Mouse (Mus musculus): Measurements from ENCODE around the gene Sh3bgrl2. TPM values are rescaled to one million over a fixed set of nuclear protein-coding genes. Genes with fewer than 3 reads are reported as not detected.

Gene Sh3bgrl2
- polyA plus RNA-seq, 1 experiment from 2014 or later = 10.5 TPM

DNA sequence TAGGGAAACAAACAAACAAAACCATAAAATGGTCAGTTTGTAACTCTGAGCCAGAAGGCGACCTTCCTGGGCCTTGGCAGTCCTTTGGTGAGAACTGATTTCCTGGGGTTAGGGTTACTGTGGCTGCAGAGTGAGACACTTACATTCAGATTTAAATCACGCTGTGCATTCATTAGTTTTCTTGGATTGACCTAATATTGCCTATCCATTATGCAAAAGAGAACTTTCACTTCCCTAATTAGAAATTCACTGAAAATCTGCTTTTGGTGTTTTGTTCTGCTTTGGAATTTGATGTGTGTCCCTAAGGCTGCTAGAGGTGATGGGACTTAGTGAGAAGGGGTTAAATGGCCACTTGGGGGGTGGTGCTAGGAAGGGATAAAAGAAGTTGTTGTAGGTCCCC, 7.5 kb downstream of the Sh3bgrl2 start:
- Histone ChIP-seq H3K4me2 (ENCODE audit: low read depth) (no peak overlapping the region), H3K36me3 (ENCODE audit: control insufficient read depth, insufficient read depth, low read length) (no peaks in the 10 kb centered on the region), H3K27me3 (ENCODE audit: control insufficient read depth, insufficient read depth, low read length) (no peaks in the 10 kb centered on the region), H3K27ac (ENCODE audit: low read depth, low read length) (no peak overlapping the region), H3K4me1 (ENCODE audit: control insufficient read depth, insufficient read depth, low read length) (peaks cover 7% of the 10 kb centered on the region), H3K9me3 (ENCODE audit: control insufficient read depth, low read length) (no peaks in the 10 kb centered on the region), H3K9ac (ENCODE audit: low read length) (no peak overlapping the region), H3K4me3 (ENCODE audit: low read depth, low read length) (no peak overlapping the region)
- WGBS = 68% methylated on average over 2 of the region's 2 CpGs
- ATAC-seq (ENCODE audit: insufficient read depth, low FRiP score, low TSS enrichment) = no peak
- no peak for DNase-seq (ENCODE audit: low spot score)

DNA sequence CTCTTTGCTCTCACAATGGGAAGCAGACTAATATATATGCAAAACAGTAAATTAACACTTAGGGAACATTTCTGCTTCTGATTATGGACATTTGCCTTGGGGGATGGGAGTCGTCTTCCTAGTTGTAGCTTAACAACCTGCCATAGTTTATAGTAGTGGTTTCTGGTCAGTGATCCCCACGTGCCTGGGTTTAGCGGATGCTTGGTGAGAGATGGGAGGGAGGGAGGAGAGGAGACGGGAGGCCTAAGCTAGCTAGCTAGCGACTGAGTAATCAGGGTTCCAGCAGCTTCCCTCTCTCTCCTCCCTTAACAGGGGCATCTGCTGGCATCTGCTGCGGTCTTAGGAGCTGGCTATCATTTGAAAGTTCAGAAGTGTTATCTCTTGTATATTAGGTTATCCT, 8.1 kb downstream of the Sh3bgrl2 start:
- ATAC-seq (ENCODE audit: insufficient read depth, low FRiP score, low TSS enrichment) = no peak

GRCm38 (mm10) chr9:83556780-83557771, 8.9 kb downstream of the Sh3bgrl2 start:
- no peak overlapping the region for H3K9ac ChIP-seq (ENCODE audit: low read length)
- no peaks in the 10 kb centered on the region for H3K9me3 ChIP-seq (ENCODE audit: control insufficient read depth, low read length)
- 54% methylated on average over 10 of the region's 10 CpGs for WGBS
- H3K4me2 ChIP-seq (ENCODE audit: low read depth) = no peak overlapping the region
- H3K27ac ChIP-seq (ENCODE audit: low read depth, low read length) = no peak overlapping the region
- H3K27me3 ChIP-seq (ENCODE audit: control insufficient read depth, insufficient read depth, low read length) = no peaks in the 10 kb centered on the region
- H3K4me3 ChIP-seq (ENCODE audit: low read depth, low read length) = no peak overlapping the region
- peak; percentile 19 for DNase-seq (ENCODE audit: low spot score)
- no peaks in the 10 kb centered on the region for H3K36me3 ChIP-seq (ENCODE audit: control insufficient read depth, insufficient read depth, low read length)
- ATAC-seq (ENCODE audit: insufficient read depth, low FRiP score, low TSS enrichment) = no peak
- H3K4me1 ChIP-seq (ENCODE audit: control insufficient read depth, insufficient read depth, low read length) = peaks cover 7% of the 10 kb centered on the region

More for the DNA sequence above, 8.1 kb downstream of the Sh3bgrl2 start:
- no peak for DNase-seq (ENCODE audit: low spot score)
- H3K4me1 ChIP-seq (ENCODE audit: control insufficient read depth, insufficient read depth, low read length) = peaks cover 7% of the 10 kb centered on the region
- no peak overlapping the region for H3K4me3 ChIP-seq (ENCODE audit: low read depth, low read length)
- no peak overlapping the region for H3K4me2 ChIP-seq (ENCODE audit: low read depth)
- no peaks in the 10 kb centered on the region for H3K36me3 ChIP-seq (ENCODE audit: control insufficient read depth, insufficient read depth, low read length)
- H3K27ac ChIP-seq (ENCODE audit: low read depth, low read length) = no peak overlapping the region
- 42% methylated on average over 6 of the region's 6 CpGs for WGBS
- no peak overlapping the region for H3K9ac ChIP-seq (ENCODE audit: low read length)
- H3K27me3 ChIP-seq (ENCODE audit: control insufficient read depth, insufficient read depth, low read length) = no peaks in the 10 kb centered on the region
- no peaks in the 10 kb centered on the region for H3K9me3 ChIP-seq (ENCODE audit: control insufficient read depth, low read length)

GRCm38 (mm10) chr9:83560670-83561069, 12.5 kb downstream of the Sh3bgrl2 start:
- H3K36me3 ChIP-seq (ENCODE audit: control insufficient read depth, insufficient read depth, low read length) = no peaks in the 10 kb centered on the region
- no peak for ATAC-seq (ENCODE audit: insufficient read depth, low FRiP score, low TSS enrichment)
- 81% methylated on average over 4 of the region's 4 CpGs for WGBS
- no peaks in the 10 kb centered on the region for H3K9me3 ChIP-seq (ENCODE audit: control insufficient read depth, low read length)
- no peak overlapping the region for H3K4me2 ChIP-seq (ENCODE audit: low read depth)
- no peak overlapping the region for H3K27ac ChIP-seq (ENCODE audit: low read depth, low read length)
- H3K4me3 ChIP-seq (ENCODE audit: low read depth, low read length) = no peak overlapping the region
- DNase-seq (ENCODE audit: low spot score) = no peak
- peaks cover 7% of the 10 kb centered on the region for H3K4me1 ChIP-seq (ENCODE audit: control insufficient read depth, insufficient read depth, low read length)
- no peaks in the 10 kb centered on the region for H3K27me3 ChIP-seq (ENCODE audit: control insufficient read depth, insufficient read depth, low read length)
- no peak overlapping the region for H3K9ac ChIP-seq (ENCODE audit: low read length)

GRCm38 (mm10) chr9:83562889-83563288, 14.8 kb downstream of the Sh3bgrl2 start:
- 91% methylated on average over 7 of the region's 7 CpGs for WGBS
- no peak for DNase-seq (ENCODE audit: low spot score)
- H3K27me3 ChIP-seq (ENCODE audit: control insufficient read depth, insufficient read depth, low read length) = no peaks in the 10 kb centered on the region

GRCm38 (mm10) chr9:83563808-83564549, 15.9 kb downstream of the Sh3bgrl2 start:
- Histone ChIP-seq H3K9me3 (ENCODE audit: control insufficient read depth, low read length) (no peaks in the 10 kb centered on the region), H3K4me1 (ENCODE audit: control insufficient read depth, insufficient read depth, low read length) (no peaks in the 10 kb centered on the region; the same call in 1 of the 2 replicates), H3K27me3 (ENCODE audit: control insufficient read depth, insufficient read depth, low read length) (no peaks in the 10 kb centered on the region), H3K9ac (ENCODE audit: low read length) (no peak overlapping the region), H3K4me2 (ENCODE audit: low read depth) (no peak overlapping the region), H3K4me3 (ENCODE audit: low read depth, low read length) (no peak overlapping the region), H3K36me3 (ENCODE audit: control insufficient read depth, insufficient read depth, low read length) (no peaks in the 10 kb centered on the region), H3K27ac (ENCODE audit: low read depth, low read length) (no peak overlapping the region)
- 68% methylated on average over 16 of the region's 16 CpGs for WGBS
- no peak for ATAC-seq (ENCODE audit: insufficient read depth, low FRiP score, low TSS enrichment)
- no peak for DNase-seq (ENCODE audit: low spot score)

More at GRCm38 (mm10) chr9:83562889-83563288, 14.8 kb downstream of the Sh3bgrl2 start:
- Histone ChIP-seq H3K9me3 (ENCODE audit: control insufficient read depth, low read length) (no peaks in the 10 kb centered on the region), H3K4me1 (ENCODE audit: control insufficient read depth, insufficient read depth, low read length) (no peaks in the 10 kb centered on the region; the same call in 1 of the 2 replicates), H3K9ac (ENCODE audit: low read length) (no peak overlapping the region), H3K4me3 (ENCODE audit: low read depth, low read length) (no peak overlapping the region), H3K36me3 (ENCODE audit: control insufficient read depth, insufficient read depth, low read length) (no peaks in the 10 kb centered on the region), H3K27ac (ENCODE audit: low read depth, low read length) (no peak overlapping the region), H3K4me2 (ENCODE audit: low read depth) (no peak overlapping the region)
- no peak for ATAC-seq (ENCODE audit: insufficient read depth, low FRiP score, low TSS enrichment)

DNA sequence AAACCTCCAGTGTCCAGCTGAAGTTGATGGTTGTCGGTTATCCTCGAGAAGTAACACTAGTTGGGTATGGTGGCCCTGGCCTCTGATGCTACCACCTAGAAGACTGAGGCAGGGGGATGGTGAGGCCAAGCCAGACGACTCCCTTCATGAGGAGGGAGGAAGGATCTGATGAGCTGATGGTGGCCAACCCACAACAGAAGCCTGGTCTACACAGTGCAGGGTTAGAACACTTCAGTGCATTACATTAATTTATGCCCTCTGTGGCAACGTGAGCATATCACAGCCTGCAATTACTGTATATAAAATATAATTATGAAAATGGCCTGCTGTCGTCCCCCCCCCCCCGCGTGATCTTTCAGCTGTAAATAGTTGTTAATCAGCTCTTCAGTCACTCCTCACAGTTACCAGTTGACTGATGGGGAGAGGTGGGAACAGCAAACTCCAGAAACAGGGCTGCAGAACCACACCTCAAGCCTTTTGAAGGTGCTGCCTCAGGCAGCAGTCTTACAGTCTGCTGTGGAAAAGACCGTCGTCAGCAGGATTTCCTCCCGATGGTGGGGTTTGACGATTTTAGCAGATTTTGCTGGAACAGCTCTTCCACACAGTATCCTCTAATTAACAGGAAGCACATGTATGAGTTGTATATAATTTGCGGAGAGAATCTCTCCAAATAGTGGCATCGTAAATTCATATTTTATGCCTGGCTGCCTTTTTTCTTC, 17.0 kb downstream of the Sh3bgrl2 start:
- Histone ChIP-seq H3K4me2 (ENCODE audit: low read depth) (no peak overlapping the region), H3K27me3 (ENCODE audit: control insufficient read depth, insufficient read depth, low read length) (no peaks in the 10 kb centered on the region), H3K36me3 (ENCODE audit: control insufficient read depth, insufficient read depth, low read length) (no peaks in the 10 kb centered on the region), H3K9ac (ENCODE audit: low read length) (no peak overlapping the region), H3K4me1 (ENCODE audit: control insufficient read depth, insufficient read depth, low read length) (no peaks in the 10 kb centered on the region; the same call in 1 of the 2 replicates), H3K9me3 (ENCODE audit: control insufficient read depth, low read length) (no peaks in the 10 kb centered on the region), H3K27ac (ENCODE audit: low read depth, low read length) (no peak overlapping the region), H3K4me3 (ENCODE audit: low read depth, low read length) (no peak overlapping the region)
- no peak for ATAC-seq (ENCODE audit: insufficient read depth, low FRiP score, low TSS enrichment)
- WGBS = 80% methylated on average over 13 of the region's 13 CpGs
- DNase-seq (ENCODE audit: low spot score) = no peak

DNA sequence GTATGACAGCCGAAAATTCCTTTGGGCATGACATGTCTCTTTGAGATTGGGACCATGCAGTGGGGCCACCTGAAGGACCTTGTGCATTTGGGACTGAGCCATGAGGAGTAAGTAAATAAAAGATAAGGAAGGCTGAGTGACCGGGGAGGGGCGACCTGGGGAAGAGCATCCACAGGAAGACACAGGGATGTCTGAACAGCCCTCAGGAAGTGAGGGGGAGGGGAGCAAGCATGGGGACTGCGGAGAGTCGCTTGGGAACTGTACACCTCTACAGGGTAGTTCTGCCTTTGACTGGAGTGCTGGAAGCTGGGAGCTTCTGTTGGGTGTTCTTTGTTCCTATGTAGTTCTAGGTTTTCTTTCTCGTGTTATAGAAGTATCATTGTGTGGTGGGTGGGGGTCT, 18.0 kb downstream of the Sh3bgrl2 start:
- no peak overlapping the region for H3K4me3 ChIP-seq (ENCODE audit: low read depth, low read length)
- no peaks in the 10 kb centered on the region for H3K27me3 ChIP-seq (ENCODE audit: control insufficient read depth, insufficient read depth, low read length)
- no peak overlapping the region for H3K4me2 ChIP-seq (ENCODE audit: low read depth)
- H3K36me3 ChIP-seq (ENCODE audit: control insufficient read depth, insufficient read depth, low read length) = no peaks in the 10 kb centered on the region
- DNase-seq (ENCODE audit: low spot score) = no peak
- H3K9ac ChIP-seq (ENCODE audit: low read length) = no peak overlapping the region
- H3K27ac ChIP-seq (ENCODE audit: low read depth, low read length) = no peak overlapping the region
- no peak for ATAC-seq (ENCODE audit: insufficient read depth, low FRiP score, low TSS enrichment)
- no peaks in the 10 kb centered on the region; the same call in 1 of the 2 replicates for H3K4me1 ChIP-seq (ENCODE audit: control insufficient read depth, insufficient read depth, low read length)
- no peaks in the 10 kb centered on the region for H3K9me3 ChIP-seq (ENCODE audit: control insufficient read depth, low read length)
- WGBS = 86% methylated on average over 6 of the region's 6 CpGs
